Mouse (Mus musculus) C2C12 (cell line): Measurements from ENCODE around the gene Acot11. TPM values are rescaled to one million over a fixed set of nuclear protein-coding genes. Genes with fewer than 3 reads are reported as not detected.
A peak's percentile ranks its signal among the peaks of the same experiment; 100 is the strongest.

Experiments used
- H3K27me3 ChIP-seq: one replicate; pipeline ENCODE4 v1.6.1; 2011; ENCODE audit not compliant: control insufficient read depth, insufficient read depth, insufficient read length
- H3K36me3 ChIP-seq: one replicate; pipeline ENCODE4 v1.6.1; 2011; ENCODE audit not compliant: control insufficient read depth, insufficient read depth
- H3K4me3 ChIP-seq: one replicate; pipeline ENCODE4 v1.5.1; 2011; ENCODE audit warnings: mild to moderate bottlenecking, control low read depth; ENCODE audit not compliant: poor library complexity, insufficient read depth, severe bottlenecking
- H3K79me2 ChIP-seq: one replicate; pipeline ENCODE4 v1.6.1; 2011; ENCODE audit not compliant: control insufficient read depth, insufficient read depth
- H3K79me3 ChIP-seq: one replicate; pipeline ENCODE4 v1.6.1; 2011; ENCODE audit warnings: low read depth, control low read depth
- H3ac ChIP-seq: one replicate; pipeline ENCODE3; 2011; ENCODE audit warnings: low read depth; ENCODE audit not compliant: control insufficient read depth, insufficient read length
- CEBPB ChIP-seq: IDR thresholded peaks from one replicate; pipeline ENCODE4 v1.6.1; 2011; ENCODE audit warnings: low read depth, mild to moderate bottlenecking, control low read depth, moderate library complexity
- CTCF ChIP-seq: IDR thresholded peaks from one replicate; pipeline ENCODE4 v1.5.1; 2011; ENCODE audit not compliant: control insufficient read depth, insufficient read depth, insufficient read length
- FOSL1 ChIP-seq: IDR thresholded peaks from one replicate; pipeline ENCODE4 v1.8.0; 2011; ENCODE audit warnings: mild to moderate bottlenecking, low read length; ENCODE audit not compliant: poor library complexity, insufficient read depth, severe bottlenecking
- MAX ChIP-seq: IDR thresholded peaks from one replicate; pipeline ENCODE4 v1.6.1; 2011; ENCODE audit warnings: mild to moderate bottlenecking, control low read depth
- MYOD1 ChIP-seq: IDR thresholded peaks from one replicate; pipeline ENCODE4 v1.6.1; 2011; ENCODE audit warnings: low read depth; ENCODE audit not compliant: control insufficient read depth, insufficient read length
- MYOG ChIP-seq: IDR thresholded peaks from one replicate; pipeline ENCODE4 v1.6.1; 2011; ENCODE audit not compliant: control insufficient read depth, insufficient read length; ENCODE audit errors: extremely low read depth
- USF1 ChIP-seq: IDR thresholded peaks from one replicate; pipeline ENCODE4 v1.6.1; 2011; ENCODE audit warnings: low read depth, mild to moderate bottlenecking, control low read depth, moderate library complexity
- polyA plus RNA-seq: library from polyadenylated mRNA; unstranded; fragments of >200 nt; fragmentation: generic; extraction: Trizol; gene quantifications from one replicate; pipeline ENCODE4 v1.2.1, GENCODE M21; 2012; ENCODE audit warnings: missing spikeins

Gene Acot11
- polyA plus RNA-seq, 1 experiment: 0.54 TPM

- Histone ChIP-seq H3K27me3 (no peaks in the 10 kb centered on the region), H3K4me3 (no peak overlapping the region), H3ac (no peak overlapping the region), H3K79me3 (no peaks in the 10 kb centered on the region), H3K36me3 (no peaks in the 10 kb centered on the region), H3K79me2 (no peaks in the 10 kb centered on the region)
- no peak for TF ChIP-seq MYOG
Measured at GRCm38 (mm10) chr4:106817017-106817416, 12.2 kb upstream of the Acot11 start.

GRCm38 (mm10) chr4:106815396-106816324 lies 10.9 kb upstream of the Acot11 start:
- Histone ChIP-seq H3ac (no peak overlapping the region), H3K79me3 (no peaks in the 10 kb centered on the region), H3K79me2 (no peaks in the 10 kb centered on the region), H3K36me3 (no peaks in the 10 kb centered on the region), H3K4me3 (no peak overlapping the region), H3K27me3 (no peaks in the 10 kb centered on the region)
- TF ChIP-seq CTCF: no peak
- no peak for TF ChIP-seq CEBPB
- no peak for TF ChIP-seq MAX
- TF ChIP-seq USF1: no peak
- no peak for TF ChIP-seq MYOD1
- no peak for TF ChIP-seq FOSL1
- no peak for TF ChIP-seq MYOG

DNA sequence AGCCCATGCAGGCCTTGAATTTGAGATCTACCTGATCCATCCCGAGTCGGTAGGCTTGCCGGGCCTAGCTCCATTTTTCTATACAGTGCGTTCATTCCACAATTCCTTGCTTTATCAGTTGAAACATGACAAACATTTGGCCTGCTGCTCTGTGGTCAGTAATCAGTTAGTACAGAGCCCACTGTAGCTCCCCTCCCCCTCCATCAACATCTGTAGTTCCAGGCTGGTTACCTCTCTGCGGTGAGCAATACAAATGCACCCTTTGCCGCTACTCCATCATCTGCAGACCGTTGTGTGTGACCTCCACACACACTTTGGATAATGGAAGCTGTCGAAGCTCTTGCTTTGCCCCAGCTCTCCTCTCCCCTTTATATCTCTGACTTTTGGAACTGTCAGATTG lies 6.4 kb upstream of the Acot11 start:
- Histone ChIP-seq H3K79me3 (no peaks in the 10 kb centered on the region), H3K79me2 (no peaks in the 10 kb centered on the region), H3K4me3 (no peak overlapping the region), H3ac (no peak overlapping the region), H3K27me3 (no peaks in the 10 kb centered on the region), H3K36me3 (no peaks in the 10 kb centered on the region)
- no peak for TF ChIP-seq CEBPB
- TF ChIP-seq MYOG: no peak
- no peak for TF ChIP-seq MYOD1

- no peaks in the 10 kb centered on the region for H3K79me3 ChIP-seq
- H3ac ChIP-seq: no peak overlapping the region
- no peak overlapping the region for H3K4me3 ChIP-seq
- H3K27me3 ChIP-seq: no peaks in the 10 kb centered on the region
- TF ChIP-seq CTCF (peak; percentile 16), FOSL1 (no peak)
- H3K79me2 ChIP-seq: no peaks in the 10 kb centered on the region
- no peaks in the 10 kb centered on the region for H3K36me3 ChIP-seq
Measured at GRCm38 (mm10) chr4:106810039-106810438, 5.2 kb upstream of the Acot11 start.

DNA sequence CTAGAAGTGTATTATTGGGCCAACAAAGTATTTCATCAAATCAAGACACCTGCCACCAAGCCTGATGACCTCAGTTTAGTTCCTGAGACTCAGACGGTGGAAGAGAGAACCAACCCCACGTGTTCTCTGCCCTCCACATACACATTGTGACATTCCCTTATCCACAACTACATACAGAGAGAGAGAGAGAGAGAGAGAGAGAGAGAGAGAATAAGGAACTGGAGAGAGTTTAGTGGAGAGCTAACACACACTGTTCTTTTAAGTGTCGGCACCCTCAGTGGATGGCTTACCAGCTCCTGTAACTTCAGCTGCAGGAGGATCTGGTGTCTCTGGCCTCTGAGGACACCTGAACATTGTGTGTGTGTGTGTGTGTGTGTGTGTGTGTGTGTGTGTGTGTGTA lies 2.5 kb upstream of the Acot11 start:
- H3ac ChIP-seq: no peak overlapping the region
- TF ChIP-seq FOSL1 (no peak), CEBPB (no peak), MYOG (no peak), MYOD1 (no peak), CTCF (no peak), MAX (no peak), USF1 (no peak)
- no peaks in the 10 kb centered on the region for H3K79me3 ChIP-seq
- no peaks in the 10 kb centered on the region for H3K36me3 ChIP-seq
- no peaks in the 10 kb centered on the region for H3K27me3 ChIP-seq
- no peaks in the 10 kb centered on the region for H3K79me2 ChIP-seq
- no peak overlapping the region for H3K4me3 ChIP-seq

DNA sequence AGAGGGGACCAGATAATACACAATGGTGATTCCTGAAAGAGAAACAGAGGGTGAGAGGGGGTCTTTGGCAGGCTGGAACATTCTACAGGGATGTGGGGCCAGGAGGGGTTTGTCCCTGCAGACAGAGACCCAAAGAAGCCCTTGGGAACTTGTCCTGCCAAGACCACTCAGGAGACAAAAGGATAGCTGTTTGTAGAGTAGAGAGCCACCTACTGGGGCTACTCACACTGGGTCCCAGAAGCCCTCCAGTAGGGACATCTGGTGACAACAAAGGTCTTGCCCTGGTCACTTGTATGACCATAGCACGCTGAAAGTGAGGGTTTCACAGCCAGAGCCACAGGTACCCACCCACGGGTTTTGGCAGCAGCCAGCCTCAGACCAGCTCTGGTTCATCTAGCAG lies 1.1 kb upstream of the Acot11 start:
- H3K4me3 ChIP-seq: no peak overlapping the region
- H3ac ChIP-seq: no peak overlapping the region
- H3K36me3 ChIP-seq: no peaks in the 10 kb centered on the region
- no peaks in the 10 kb centered on the region for H3K79me3 ChIP-seq
- no peak for TF ChIP-seq CTCF
- no peak for TF ChIP-seq FOSL1
- no peak for TF ChIP-seq CEBPB
- no peak for TF ChIP-seq USF1
- no peak for TF ChIP-seq MYOD1
- no peak for TF ChIP-seq MAX
- TF ChIP-seq MYOG: no peak
- no peaks in the 10 kb centered on the region for H3K79me2 ChIP-seq
- H3K27me3 ChIP-seq: no peaks in the 10 kb centered on the region
